Mouse (Mus musculus): ENCODE measurements around the gene Gm20388. TPM values are rescaled to one million over a fixed set of nuclear protein-coding genes. Genes with fewer than 3 reads are reported as not detected.

Gene Gm20388
- total RNA-seq, 1 experiment from 2014 or later = 18.4 TPM

- ATAC-seq (replicated peaks in 1 of 2; ENCODE audit: insufficient read depth in 1 of 2, low FRiP score in 2 of 2, low TSS enrichment in 1 of 2, low read depth in 1 of 2, poor library complexity in 2 of 2, severe bottlenecking in 2 of 2) = peak; percentile 99
These were observed 3407.8 kb downstream of the Gm20388 start, which contains the start of gene Fanca for GRCm38 (mm10) chr8:123318467-123318911. Gene Fanca, minus strand, starts transcription at chr8:123318576.

GRCm38 (mm10) chr8:123319522-123320164 is 3409.0 kb downstream of the Gm20388 start:
- 0 out of 4 replicates have a peak, but pooled peaks of 1 of the 2 experiments have one; percentile 54 for ATAC-seq (replicated peaks in 1 of 2; ENCODE audit: insufficient read depth in 1 of 2, low FRiP score in 2 of 2, low TSS enrichment in 1 of 2, low read depth in 1 of 2, poor library complexity in 2 of 2, severe bottlenecking in 2 of 2)

GRCm38 (mm10) chr8:123328552-123328951 is 3417.9 kb downstream of the Gm20388 start:
- no peak for ATAC-seq (replicated peaks in 1 of 2; ENCODE audit: insufficient read depth in 1 of 2, low FRiP score in 2 of 2, low TSS enrichment in 1 of 2, low read depth in 1 of 2, poor library complexity in 2 of 2, severe bottlenecking in 2 of 2)

- ATAC-seq (replicated peaks in 1 of 2; ENCODE audit: insufficient read depth in 1 of 2, low FRiP score in 2 of 2, low TSS enrichment in 1 of 2, low read depth in 1 of 2, poor library complexity in 2 of 2, severe bottlenecking in 2 of 2) = no peak
These were observed 3418.7 kb downstream of the Gm20388 start for GRCm38 (mm10) chr8:123329350-123329749.

GRCm38 (mm10) chr8:123329961-123330360 is 3419.3 kb downstream of the Gm20388 start:
- ATAC-seq (replicated peaks in 1 of 2; ENCODE audit: insufficient read depth in 1 of 2, low FRiP score in 2 of 2, low TSS enrichment in 1 of 2, low read depth in 1 of 2, poor library complexity in 2 of 2, severe bottlenecking in 2 of 2) = no peak

GRCm38 (mm10) chr8:123330701-123331100 is 3420.1 kb downstream of the Gm20388 start:
- ATAC-seq (replicated peaks in 1 of 2; ENCODE audit: insufficient read depth in 1 of 2, low FRiP score in 2 of 2, low TSS enrichment in 1 of 2, low read depth in 1 of 2, poor library complexity in 2 of 2, severe bottlenecking in 2 of 2) = no peak

- no peak for ATAC-seq (replicated peaks in 1 of 2; ENCODE audit: insufficient read depth in 1 of 2, low FRiP score in 2 of 2, low TSS enrichment in 1 of 2, low read depth in 1 of 2, poor library complexity in 2 of 2, severe bottlenecking in 2 of 2)
These were observed 3420.7 kb downstream of the Gm20388 start for GRCm38 (mm10) chr8:123331301-123331700.

- ATAC-seq (replicated peaks in 1 of 2; ENCODE audit: insufficient read depth in 1 of 2, low FRiP score in 2 of 2, low TSS enrichment in 1 of 2, low read depth in 1 of 2, poor library complexity in 2 of 2, severe bottlenecking in 2 of 2) = no peak
These were observed 3421.2 kb downstream of the Gm20388 start for GRCm38 (mm10) chr8:123331810-123332209.

- ATAC-seq (replicated peaks in 1 of 2; ENCODE audit: insufficient read depth in 1 of 2, low FRiP score in 2 of 2, low TSS enrichment in 1 of 2, low read depth in 1 of 2, poor library complexity in 2 of 2, severe bottlenecking in 2 of 2) = peak; percentile 50 to 75
These were observed 3421.8 kb downstream of the Gm20388 start, which contains the start of gene Spire2 for GRCm38 (mm10) chr8:123332262-123333090. Gene Spire2, plus strand, starts transcription at chr8:123332713.

- ATAC-seq (replicated peaks in 1 of 2; ENCODE audit: insufficient read depth in 1 of 2, low FRiP score in 2 of 2, low TSS enrichment in 1 of 2, low read depth in 1 of 2, poor library complexity in 2 of 2, severe bottlenecking in 2 of 2) = no peak
These were observed 3422.5 kb downstream of the Gm20388 start for GRCm38 (mm10) chr8:123333091-123333587.

- no peak for ATAC-seq (replicated peaks in 1 of 2; ENCODE audit: insufficient read depth in 1 of 2, low FRiP score in 2 of 2, low TSS enrichment in 1 of 2, low read depth in 1 of 2, poor library complexity in 2 of 2, severe bottlenecking in 2 of 2)
These were observed 3423.2 kb downstream of the Gm20388 start for GRCm38 (mm10) chr8:123333864-123334263.

- no peak for ATAC-seq (replicated peaks in 1 of 2; ENCODE audit: insufficient read depth in 1 of 2, low FRiP score in 2 of 2, low TSS enrichment in 1 of 2, low read depth in 1 of 2, poor library complexity in 2 of 2, severe bottlenecking in 2 of 2)
These were observed 3423.8 kb downstream of the Gm20388 start for GRCm38 (mm10) chr8:123334467-123334866.

GRCm38 (mm10) chr8:123337475-123337874 is 3426.8 kb downstream of the Gm20388 start:
- no peak for ATAC-seq (replicated peaks in 1 of 2; ENCODE audit: insufficient read depth in 1 of 2, low FRiP score in 2 of 2, low TSS enrichment in 1 of 2, low read depth in 1 of 2, poor library complexity in 2 of 2, severe bottlenecking in 2 of 2)

GRCm38 (mm10) chr8:123340071-123340470 is 3429.4 kb downstream of the Gm20388 start:
- ATAC-seq (replicated peaks in 1 of 2; ENCODE audit: insufficient read depth in 1 of 2, low FRiP score in 2 of 2, low TSS enrichment in 1 of 2, low read depth in 1 of 2, poor library complexity in 2 of 2, severe bottlenecking in 2 of 2) = no peak

- ATAC-seq (replicated peaks in 1 of 2; ENCODE audit: insufficient read depth in 1 of 2, low FRiP score in 2 of 2, low TSS enrichment in 1 of 2, low read depth in 1 of 2, poor library complexity in 2 of 2, severe bottlenecking in 2 of 2) = peak; percentile 39 to 46; a peak in 1 of 4 replicates
These were observed 3430.7 kb downstream of the Gm20388 start for GRCm38 (mm10) chr8:123341040-123342015.

GRCm38 (mm10) chr8:123342253-123342652 is 3431.6 kb downstream of the Gm20388 start:
- peak; percentile 78 to 82 for ATAC-seq (replicated peaks in 1 of 2; ENCODE audit: insufficient read depth in 1 of 2, low FRiP score in 2 of 2, low TSS enrichment in 1 of 2, low read depth in 1 of 2, poor library complexity in 2 of 2, severe bottlenecking in 2 of 2)

- ATAC-seq (replicated peaks in 1 of 2; ENCODE audit: insufficient read depth in 1 of 2, low FRiP score in 2 of 2, low TSS enrichment in 1 of 2, low read depth in 1 of 2, poor library complexity in 2 of 2, severe bottlenecking in 2 of 2) = no peak
These were observed 3432.3 kb downstream of the Gm20388 start for GRCm38 (mm10) chr8:123342911-123343310.
